Comparison of ENCODE assay signal across 13 mouse cellular contexts in genomic region chr4:27845521-27845920, GRCm38 (mm10).
DNase-seq lines count a peak whose midpoint lies in the region; ATAC-seq lines count a peak whose summit lies in the region.
"Had no signal": no experiment of that assay in that cellular context is flagged by ENCODE, and none has a peak within 500 bp of the region (broad histone marks: within the 10 kb centered on the region; RNA-seq: fewer than 3 reads in every experiment).

No protein-coding gene starts in this region.

- DNase-seq in layer of hippocampus, adult 11-12 months (ENCODE audit: low spot score): peak; percentile 44
- DNase-seq in layer of hippocampus, adult 9-10 months (ENCODE audit: low spot score): no peak
- peak; percentile 17 to 26 for DNase-seq in right cerebral cortex, adult 2 months (ENCODE audit: low spot score in 2 of 2)
- DNase-seq in right cerebral cortex, postnatal 25 days: no peak
- DNase-seq in layer of hippocampus, postnatal 10 days (ENCODE audit: low spot score in 2 of 2): peak; percentile 22 to 25
- peak; percentile 4 to 10 for DNase-seq in right cerebral cortex, postnatal 36 days (ENCODE audit: low spot score in 2 of 2)
- no peak for DNase-seq in ovary, postnatal 14 days (ENCODE audit: low spot score)
- DNase-seq: adrenal gland, adult 8-10 months; cerebellum, adult 18-20 months; kidney, adult 11 months; lung, postnatal 14 days had no signal

- no peak for ATAC-seq in monocyte, adult 5-6 weeks (replicated peaks; ENCODE audit: insufficient number of reproducible peaks, low FRiP score, low TSS enrichment, poor library complexity, severe bottlenecking)
- ATAC-seq: hindbrain, embryonic 16.5 days had no signal

Comparison
In these comparisons a context has a peak if more than half of its experiments do, and no peak if none do; other contexts are left out.
1. DNase-seq: peak in layer of hippocampus, adult 11-12 months (single experiment), right cerebral cortex, adult 2 months (2 of 2), layer of hippocampus, postnatal 10 days (2 of 2) and right cerebral cortex, postnatal 36 days (2 of 2); none in layer of hippocampus, adult 9-10 months (single experiment), right cerebral cortex, postnatal 25 days (single experiment) and ovary, postnatal 14 days (single experiment).